Mouse (Mus musculus) heart, embryonic 13.5 days (tissue): Measurements from ENCODE around the gene Zfp92. TPM values are rescaled to one million over a fixed set of nuclear protein-coding genes. Genes with fewer than 3 reads are reported as not detected.
"Not testable (repeated sequence)": the region's sequence is repeated elsewhere in the genome, so short reads cannot be mapped to it uniquely, and the experiment has no call there.

ENCODE experiments used
- ATAC-seq: fragments of 200-750 bp; cut with Nextera tagmentation; 2 replicates; pipeline ENCODE4 v1.8.0; 2017; ENCODE audit warnings: moderate TSS enrichment; ENCODE audit not compliant: insufficient number of reproducible peaks, low FRiP score, low TSS enrichment; ENCODE audit errors: extremely low read depth
- H3K27ac ChIP-seq: fragments of 300-500 bp; sonication (generic); replicated peaks from 2 replicates; pipeline ENCODE4 v1.5.1; 2015; ENCODE audit warnings: moderate library complexity, mild to moderate bottlenecking, inconsistent platforms
- H3K27me3 ChIP-seq: fragments of 300-500 bp; sonication (generic); replicated peaks from 2 replicates; pipeline ENCODE4 v1.6.1; 2015; ENCODE audit warnings: mild to moderate bottlenecking, inconsistent platforms
- H3K36me3 ChIP-seq: fragments of 300-500 bp; sonication (generic); 2 replicates; pipeline ENCODE4 v1.6.1; 2015; ENCODE audit warnings: mild to moderate bottlenecking, inconsistent platforms
- H3K4me1 ChIP-seq: fragments of 300-500 bp; sonication (generic); 2 replicates; pipeline ENCODE4 v1.6.1; 2015; ENCODE audit warnings: inconsistent platforms
- H3K4me2 ChIP-seq: fragments of 300-500 bp; sonication (generic); 2 replicates; pipeline ENCODE4 v1.6.1; 2015; ENCODE audit warnings: inconsistent platforms, mild to moderate bottlenecking, moderate library complexity
- H3K4me3 ChIP-seq: fragments of 300-500 bp; sonication (generic); 2 replicates; pipeline ENCODE4 v1.5.1; 2015; ENCODE audit warnings: moderate library complexity, mild to moderate bottlenecking, inconsistent platforms
- H3K9ac ChIP-seq: fragments of 300-500 bp; sonication (generic); 2 replicates; pipeline ENCODE4 v1.6.1; 2015; ENCODE audit warnings: inconsistent platforms, mild to moderate bottlenecking, moderate library complexity
- H3K9me3 ChIP-seq: fragments of 300-500 bp; sonication (generic); 2 replicates; pipeline ENCODE4 v1.6.1; 2016; ENCODE audit warnings: inconsistent platforms
- WGBS: fragments of 180-500 bp; shearing (Covaris S2); methylation state at CpG from one replicate; pipeline ENCODE4 v1.1.7; 2015; ENCODE audit warnings: mixed read lengths; 5-methylcytosine and 5-hydroxymethylcytosine counted together
- polyA plus RNA-seq: library from polyadenylated mRNA; unstranded; fragments of >200 nt; fragmentation: Nextera tagmentation; extraction: Ambion mirVana; gene quantifications from 2 replicates; pipeline ENCODE4 v1.2.1, GENCODE M21; 2015

The Zfp92 gene
- polyA plus RNA-seq, result not detected in 2 replicates

GRCm38 (mm10) chrX:73410880-73411517, at the start of gene Zfp92:
Zfp92 (plus strand) TSS chrX:73411096.
- peaks cover 38% of the 10 kb centered on the region for H3K27me3 ChIP-seq
- H3K9me3 ChIP-seq, result 0 out of 2 replicates have a peak, but pooled peaks cover 4% of the 10 kb centered on the region
- peak within 1 kb of the TSS; percentile 44 for H3K9ac ChIP-seq
- H3K4me2 ChIP-seq, result peak within 1 kb of the TSS; percentile 68
- no peaks in the 10 kb centered on the region for H3K4me1 ChIP-seq
- WGBS, result 13% methylated on average over 20 of the region's 20 CpGs
- ATAC-seq, result no peak
- H3K4me3 ChIP-seq, result peak within 1 kb of the TSS; percentile 40
- H3K27ac ChIP-seq, result no peak within 1 kb of the TSS
- H3K36me3 ChIP-seq, result no peaks in the 10 kb centered on the region

DNA sequence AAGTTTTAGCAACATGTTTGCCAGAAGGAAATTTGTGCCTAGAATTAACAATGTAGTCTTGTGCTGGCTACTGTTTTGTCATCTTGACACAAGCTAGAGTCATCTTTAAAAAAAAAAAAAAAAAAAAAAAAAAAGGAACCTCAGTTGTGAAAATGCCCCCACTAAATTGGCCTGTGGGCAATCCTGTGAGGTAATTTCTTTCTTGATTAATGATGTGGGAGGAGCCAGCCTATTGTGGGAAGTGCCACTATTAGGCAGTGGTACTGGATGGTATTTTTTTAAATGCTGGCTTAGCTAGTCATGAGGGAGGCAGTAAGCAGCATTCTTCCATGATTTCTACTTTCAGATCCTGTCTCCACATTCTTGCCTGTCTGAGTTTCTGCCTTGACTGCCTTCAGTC, 47.6 kb upstream of the Zfp92 start:
- Histone ChIP-seq H3K4me2 (no peak overlapping the region), H3K9ac (no peak overlapping the region), H3K36me3 (peaks cover 16% of the 10 kb centered on the region), H3K27ac (no peak overlapping the region), H3K4me3 (no peak overlapping the region), H3K27me3 (no peaks in the 10 kb centered on the region), H3K9me3 (no peaks in the 10 kb centered on the region), H3K4me1 (no peaks in the 10 kb centered on the region)
- ATAC-seq, result no peak

GRCm38 (mm10) chrX:73384419-73384818, 26.5 kb upstream of the Zfp92 start:
- Histone ChIP-seq H3K4me1 (no peaks in the 10 kb centered on the region), H3K4me3 (no peak overlapping the region), H3K9me3 (no peaks in the 10 kb centered on the region), H3K36me3 (no peaks in the 10 kb centered on the region), H3K27ac (no peak overlapping the region), H3K9ac (no peak overlapping the region), H3K4me2 (no peak overlapping the region), H3K27me3 (peaks cover 11% of the 10 kb centered on the region)
- ATAC-seq, result no peak
- 65% methylated on average over 6 of the region's 6 CpGs for WGBS

DNA sequence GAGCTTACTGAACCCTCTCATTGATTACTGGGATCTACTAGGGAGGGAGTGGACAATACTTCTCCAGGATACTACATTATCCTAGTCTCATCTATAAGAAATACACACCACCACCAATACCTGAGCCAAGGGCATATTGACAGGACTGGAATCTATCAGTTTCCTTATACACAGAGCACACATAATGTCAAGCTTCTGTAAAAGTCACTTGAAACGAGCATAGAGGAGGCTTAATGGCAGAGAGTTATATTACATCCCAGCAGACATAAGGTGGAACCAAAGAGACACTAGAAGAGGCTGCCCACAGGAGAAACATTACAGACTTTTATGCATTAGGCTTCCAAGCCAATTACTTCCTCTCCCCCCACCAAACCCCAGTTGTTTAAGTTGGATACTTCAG, 26.0 kb upstream of the Zfp92 start:
- peaks cover 11% of the 10 kb centered on the region for H3K27me3 ChIP-seq
- whole genome bisulfite sequencing, result 27% methylated on average over 1 of the region's 1 CpGs
- H3K4me1 ChIP-seq, result no peaks in the 10 kb centered on the region
- H3K27ac ChIP-seq, result no peak overlapping the region
- no peaks in the 10 kb centered on the region for H3K9me3 ChIP-seq
- ATAC-seq, result no peak
- H3K4me3 ChIP-seq, result no peak overlapping the region
- H3K36me3 ChIP-seq, result no peaks in the 10 kb centered on the region
- H3K9ac ChIP-seq, result no peak overlapping the region
- H3K4me2 ChIP-seq, result no peak overlapping the region

GRCm38 (mm10) chrX:73391481-73391880, 19.4 kb upstream of the Zfp92 start:
- H3K4me3 ChIP-seq, result no peak overlapping the region
- H3K9me3 ChIP-seq, result no peaks in the 10 kb centered on the region
- no peak for ATAC-seq
- H3K9ac ChIP-seq, result no peak overlapping the region
- H3K36me3 ChIP-seq, result no peaks in the 10 kb centered on the region
- H3K4me2 ChIP-seq, result no peak overlapping the region
- H3K4me1 ChIP-seq, result no peaks in the 10 kb centered on the region
- H3K27me3 ChIP-seq, result 0 out of 2 replicates have a peak, but pooled peaks cover 10% of the 10 kb centered on the region
- WGBS, result 68% methylated on average over 4 of the region's 4 CpGs
- H3K27ac ChIP-seq, result no peak overlapping the region

- no peak overlapping the region for H3K4me2 ChIP-seq
- H3K27me3 ChIP-seq, result peaks cover 10% of the 10 kb centered on the region; the same call in 1 of the 2 replicates
- no peaks in the 10 kb centered on the region for H3K36me3 ChIP-seq
- 64% methylated on average over 1 of the region's 1 CpGs for WGBS
- no peaks in the 10 kb centered on the region for H3K4me1 ChIP-seq
- no peaks in the 10 kb centered on the region for H3K9me3 ChIP-seq
- no peak overlapping the region for H3K4me3 ChIP-seq
- H3K9ac ChIP-seq, result no peak overlapping the region
- ATAC-seq, result no peak
- H3K27ac ChIP-seq, result no peak overlapping the region
Observed at GRCm38 (mm10) chrX:73396446-73396845, 14.4 kb upstream of the Zfp92 start.

- H3K9ac ChIP-seq, H3K27ac ChIP-seq, H3K4me2 ChIP-seq, H3K27me3 ChIP-seq, ATAC-seq, H3K9me3 ChIP-seq, H3K36me3 ChIP-seq, H3K4me3 ChIP-seq, H3K4me1 ChIP-seq: not testable (repeated sequence)
- 42% methylated on average over 2 of the region's 2 CpGs for WGBS
Observed at GRCm38 (mm10) chrX:73398636-73399035, 12.3 kb upstream of the Zfp92 start, which contains the start of gene Gm18336. Gm18336 (minus strand) TSS chrX:73398736.

DNA sequence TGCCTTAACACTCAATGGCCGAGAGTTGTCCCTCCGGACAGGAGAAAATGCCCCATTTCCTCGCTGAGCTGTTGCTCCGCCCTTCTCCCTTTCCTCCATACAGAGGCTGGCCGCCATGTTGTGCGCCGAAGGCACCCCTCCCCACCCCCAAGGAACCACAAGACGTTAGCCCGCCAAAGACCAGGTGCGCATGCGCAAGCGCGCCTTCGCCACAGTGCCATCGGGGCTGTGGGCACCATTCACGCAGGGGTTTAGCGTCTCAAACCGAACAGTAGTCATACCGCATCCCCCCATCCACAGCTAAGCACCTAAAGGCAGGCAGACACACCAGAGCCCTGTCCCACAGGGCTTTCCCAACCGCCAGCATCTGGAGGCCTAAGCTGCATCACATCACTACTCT, 9.9 kb upstream of the Zfp92 start:
- Histone ChIP-seq H3K27ac (no peak overlapping the region), H3K4me2 (no peak overlapping the region), H3K9me3 (no peaks in the 10 kb centered on the region), H3K4me1 (no peaks in the 10 kb centered on the region), H3K4me3 (no peak overlapping the region), H3K27me3 (no peaks in the 10 kb centered on the region; the same call in 1 of the 2 replicates), H3K36me3 (no peaks in the 10 kb centered on the region), H3K9ac (no peak overlapping the region)
- WGBS, result 83% methylated on average over 20 of the region's 20 CpGs
- ATAC-seq, result no peak

GRCm38 (mm10) chrX:73401616-73402015, 9.3 kb upstream of the Zfp92 start:
- no peak overlapping the region for H3K27ac ChIP-seq
- no peaks in the 10 kb centered on the region; the same call in 1 of the 2 replicates for H3K27me3 ChIP-seq
- H3K4me3 ChIP-seq, result no peak overlapping the region
- H3K4me2 ChIP-seq, result no peak overlapping the region
- no peaks in the 10 kb centered on the region for H3K9me3 ChIP-seq
- H3K9ac ChIP-seq, result no peak overlapping the region
- H3K36me3 ChIP-seq, result no peaks in the 10 kb centered on the region
- ATAC-seq, result no peak
- WGBS, result 84% methylated on average over 12 of the region's 12 CpGs
- H3K4me1 ChIP-seq, result no peaks in the 10 kb centered on the region

GRCm38 (mm10) chrX:73412767-73413166, 1.9 kb downstream of the Zfp92 start:
- WGBS, result 12% methylated on average over 1 of the region's 1 CpGs
- Histone ChIP-seq H3K4me1 (no peaks in the 10 kb centered on the region), H3K9me3 (0 out of 2 replicates have a peak, but pooled peaks cover 4% of the 10 kb centered on the region), H3K27me3 (peaks cover 39% of the 10 kb centered on the region), H3K27ac (no peak overlapping the region), H3K4me3 (no peak overlapping the region), H3K36me3 (no peaks in the 10 kb centered on the region), H3K9ac (no peak overlapping the region), H3K4me2 (no peak overlapping the region)
- no peak for ATAC-seq

- no peak for ATAC-seq
- WGBS, result 84% methylated on average over 2 of the region's 2 CpGs
Observed at GRCm38 (mm10) chrX:73430036-73430435, 19.1 kb downstream of the Zfp92 start.

DNA sequence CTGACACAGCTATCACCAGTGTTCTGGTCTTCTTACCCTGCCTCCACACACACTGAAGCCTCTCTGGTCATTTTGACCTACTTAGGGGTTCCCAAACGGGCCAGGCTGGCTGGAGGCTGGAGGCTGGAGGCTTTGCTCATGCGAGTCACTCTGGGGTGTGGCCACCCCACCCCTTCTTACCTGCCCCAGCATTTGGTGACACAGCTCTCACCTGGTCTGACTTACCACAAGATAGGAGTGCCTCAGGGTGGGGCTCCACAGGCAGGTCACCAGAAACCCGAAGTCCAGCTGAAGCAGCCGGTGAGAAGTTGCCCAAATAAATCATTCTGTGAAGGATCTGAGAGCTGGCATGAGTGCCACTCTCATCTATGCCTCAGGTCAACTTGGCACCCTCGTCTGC, 22.0 kb downstream of the Zfp92 start:
- Histone ChIP-seq H3K9me3 (no peaks in the 10 kb centered on the region), H3K4me3 (no peak overlapping the region), H3K4me1 (no peaks in the 10 kb centered on the region), H3K9ac (no peak overlapping the region), H3K27me3 (peaks cover 9% of the 10 kb centered on the region; the same call in 1 of the 2 replicates), H3K27ac (no peak overlapping the region), H3K36me3 (peaks cover 12% of the 10 kb centered on the region), H3K4me2 (no peak overlapping the region)
- no peak for ATAC-seq
- WGBS, result 76% methylated on average over 5 of the region's 5 CpGs

More at GRCm38 (mm10) chrX:73430036-73430435, 19.1 kb downstream of the Zfp92 start:
- Histone ChIP-seq H3K36me3 (no peaks in the 10 kb centered on the region), H3K9ac (no peak overlapping the region), H3K9me3 (no peaks in the 10 kb centered on the region), H3K4me3 (no peak overlapping the region), H3K4me1 (no peaks in the 10 kb centered on the region), H3K4me2 (no peak overlapping the region), H3K27ac (no peak overlapping the region), H3K27me3 (peaks cover 14% of the 10 kb centered on the region; the same call in 1 of the 2 replicates)
